Mouse (Mus musculus): ENCODE measurements around the gene Aff3.
A peak's percentile ranks its signal among the peaks of the same experiment; 100 is the strongest.

Gene Aff3

DNA sequence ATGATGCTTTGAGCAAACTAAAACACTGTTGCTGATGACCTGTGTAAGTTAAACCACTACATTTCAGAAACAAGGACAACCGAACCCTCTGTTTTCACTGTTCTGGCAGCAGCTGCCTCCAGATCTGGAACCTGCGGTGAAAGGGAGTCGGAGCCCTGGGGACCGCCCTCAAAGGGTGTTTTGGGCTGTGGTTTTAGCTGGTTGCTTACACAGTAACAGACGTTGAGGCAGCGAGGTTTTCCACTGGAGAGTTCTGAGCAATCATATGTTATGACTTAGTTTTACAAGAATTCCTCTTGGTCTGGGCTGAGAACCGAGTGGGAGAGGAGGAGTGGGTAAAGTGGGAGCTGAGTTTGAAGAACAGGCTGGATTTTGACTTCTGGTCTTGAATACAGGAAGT is 7.1 kb downstream of the Aff3 start:
- no peak for DNase-seq (ENCODE audit: low read depth)

DNA sequence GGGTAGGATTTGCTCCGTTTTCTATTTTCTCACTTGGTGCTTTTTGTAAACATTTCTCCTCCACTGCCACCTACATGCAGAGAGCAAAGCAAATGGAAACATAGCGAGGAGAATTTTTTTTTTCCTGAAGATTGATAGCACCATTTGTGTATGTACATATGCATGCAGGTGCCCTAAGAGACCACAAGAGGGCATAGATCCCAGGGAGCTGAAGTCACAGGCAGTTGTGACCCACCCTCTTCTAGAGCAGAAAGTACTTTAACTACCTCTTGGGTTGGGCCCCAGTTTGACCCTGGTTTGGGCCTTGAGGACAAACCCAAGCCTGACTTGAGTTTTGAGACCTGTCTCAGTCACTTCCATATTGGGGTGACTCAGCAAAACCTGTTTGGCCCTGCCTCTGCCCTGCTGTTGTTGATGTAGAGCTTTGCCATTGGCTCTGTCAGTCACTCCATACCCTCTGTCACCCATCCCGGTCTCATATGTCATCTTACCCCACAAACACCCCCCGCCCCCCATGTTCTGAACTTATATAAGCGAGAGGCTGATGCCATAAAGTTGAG is 9.7 kb downstream of the Aff3 start:
- no peak for DNase-seq (ENCODE audit: low read depth)

DNA sequence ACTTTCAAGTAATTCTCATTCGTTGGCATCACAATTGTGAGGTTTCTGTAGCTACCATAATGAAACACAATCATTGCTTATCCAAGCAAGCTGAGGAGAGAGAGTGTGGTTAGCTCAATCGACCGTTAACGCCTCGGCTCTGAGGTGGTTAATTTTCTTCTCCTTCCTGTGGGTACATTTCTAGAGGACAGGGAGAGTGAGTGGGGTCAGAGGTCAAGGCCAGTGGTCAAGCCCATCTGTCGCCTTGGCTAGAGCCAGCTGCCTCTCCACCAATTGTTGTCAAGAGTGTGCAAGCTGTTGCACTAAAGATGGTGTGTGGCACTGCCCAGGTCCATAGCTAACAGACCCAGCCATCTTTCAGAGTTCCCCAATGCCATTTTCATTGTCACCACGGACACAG is 14.7 kb downstream of the Aff3 start:
- DNase-seq (ENCODE audit: low read depth) = no peak

DNA sequence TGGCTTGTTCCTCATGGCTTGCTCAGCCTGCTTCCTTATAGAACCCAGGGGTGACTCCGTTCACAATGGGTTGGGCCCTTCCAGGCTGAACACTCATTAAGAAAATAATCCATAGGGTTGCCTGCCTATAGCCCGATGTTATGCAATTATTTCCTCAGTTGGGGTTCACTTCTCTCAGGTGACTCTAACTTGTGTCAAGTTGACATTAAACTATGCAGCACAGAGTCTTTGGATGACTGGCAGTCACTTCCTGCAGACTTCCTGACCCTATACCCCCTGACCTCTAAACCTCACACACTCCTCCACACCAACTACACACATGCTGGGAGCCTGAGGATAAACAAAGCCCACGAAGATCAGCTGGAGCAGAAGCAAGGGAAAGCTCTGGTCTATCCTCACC is 15.6 kb downstream of the Aff3 start:
- no peak for DNase-seq (ENCODE audit: low read depth)

DNA sequence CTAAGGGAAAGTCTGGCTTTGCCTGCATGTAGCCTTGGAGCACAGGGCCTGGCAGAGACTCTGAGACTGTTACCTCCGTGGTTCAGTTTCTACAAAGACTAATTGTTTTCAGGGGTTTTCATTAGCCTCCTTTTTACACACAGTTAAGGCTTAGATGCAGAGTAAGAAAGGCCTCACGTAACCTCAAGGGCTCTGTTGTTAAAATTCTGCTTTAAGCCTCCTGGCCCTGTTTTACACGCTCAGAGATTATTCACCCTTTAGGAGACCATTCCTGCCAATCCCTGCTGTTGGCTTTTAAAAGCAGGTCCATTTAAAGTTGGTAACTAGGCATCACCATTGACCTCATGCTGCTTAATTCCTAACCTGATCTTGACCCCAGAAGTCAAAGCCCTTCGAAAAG is 22.5 kb downstream of the Aff3 start:
- no peak for DNase-seq (ENCODE audit: low read depth)

DNA sequence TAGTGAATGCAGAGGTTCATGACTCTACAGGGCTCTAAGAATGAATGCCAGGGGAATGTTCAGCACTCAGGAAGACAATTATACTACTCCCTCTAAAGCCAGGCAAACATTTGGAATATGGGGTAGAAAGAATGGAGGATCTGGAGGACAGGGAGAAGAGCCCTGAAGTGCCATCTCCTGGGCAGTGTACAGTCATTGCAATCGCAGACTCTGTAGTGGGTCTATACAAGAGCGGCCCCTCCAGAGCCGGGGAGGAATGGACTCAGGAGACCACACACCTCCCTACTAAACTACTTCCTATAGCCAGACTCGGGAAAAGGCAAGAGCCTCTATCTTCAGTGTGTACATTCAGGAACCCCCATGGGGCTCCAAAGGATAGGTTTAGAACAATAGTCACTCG is 25.1 kb downstream of the Aff3 start:
- DNase-seq (ENCODE audit: low read depth) = no peak

DNA sequence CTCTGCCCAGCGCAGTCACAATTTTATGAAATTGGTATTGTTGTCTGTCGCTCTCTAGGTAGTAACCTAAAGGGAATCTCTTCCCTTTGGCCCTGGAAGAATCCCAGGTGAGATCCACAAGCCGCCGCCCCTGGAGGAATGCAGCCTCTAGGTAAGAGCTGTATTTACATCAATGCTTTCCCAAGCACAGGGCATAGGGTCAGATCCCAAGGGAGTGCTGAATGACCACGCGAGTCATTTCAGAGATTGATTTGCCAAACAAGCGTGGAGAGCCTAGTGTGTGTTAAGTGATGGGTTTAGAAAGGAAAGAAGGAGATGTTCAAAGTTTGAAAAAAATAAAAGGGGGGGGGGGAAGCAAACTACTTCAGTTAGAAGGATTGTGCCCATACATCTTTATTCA is 29.2 kb downstream of the Aff3 start:
- peak; percentile 26 for DNase-seq (ENCODE audit: low read depth)

DNA sequence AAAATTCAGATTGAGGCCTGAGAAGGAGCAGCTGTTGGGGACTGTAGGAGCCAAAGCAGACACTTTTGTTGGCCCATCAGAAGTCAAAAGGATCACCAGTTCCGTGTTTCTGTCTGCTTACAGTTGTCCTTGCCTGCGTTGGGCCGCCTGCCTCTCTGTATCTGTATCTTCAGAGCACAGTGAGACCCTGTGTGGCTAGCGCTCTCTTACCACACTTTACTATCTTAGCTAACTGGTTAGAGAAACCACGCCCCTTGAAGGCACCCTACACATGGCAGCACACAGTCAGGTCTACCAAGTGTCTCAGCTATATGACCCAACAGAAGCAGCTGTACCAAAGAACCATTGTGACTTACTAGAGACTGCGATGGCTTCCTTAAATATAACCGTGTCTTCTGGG is 30.7 kb downstream of the Aff3 start:
- DNase-seq (ENCODE audit: low read depth) = no peak

DNA sequence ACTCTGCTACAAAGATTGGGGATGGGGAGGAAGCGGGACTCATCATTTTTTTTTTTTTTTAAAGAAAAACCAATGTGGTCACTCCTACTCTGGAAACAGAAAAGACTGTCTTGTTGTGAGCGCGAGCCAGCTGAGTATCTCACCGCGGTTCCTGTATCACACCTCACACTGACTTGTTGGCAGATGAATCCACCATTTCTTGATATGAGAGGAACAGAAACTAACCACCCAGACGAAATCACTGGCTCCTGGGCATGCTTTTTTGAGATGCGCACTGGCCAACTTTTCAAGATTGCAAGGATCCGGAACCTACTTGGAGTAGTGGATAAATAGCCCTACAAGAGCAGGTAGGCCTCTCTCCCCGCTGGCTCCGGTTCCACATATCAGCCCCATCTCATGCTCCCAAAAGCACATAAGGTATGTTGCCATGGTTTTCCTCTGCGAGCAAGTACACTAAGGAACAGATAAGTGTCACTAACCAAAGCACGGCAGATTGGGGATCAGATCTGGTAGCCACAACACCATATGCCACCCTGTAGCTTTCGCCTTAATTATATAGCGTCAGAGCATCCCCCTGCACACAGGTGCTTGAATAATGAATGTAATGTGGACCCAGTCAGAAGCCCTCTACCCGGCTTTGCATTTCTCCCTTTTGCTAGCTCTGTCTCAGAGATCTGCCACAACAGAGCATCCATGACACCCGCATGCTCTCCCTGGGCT is 32.1 kb downstream of the Aff3 start:
- no peak for DNase-seq (ENCODE audit: low read depth)

DNA sequence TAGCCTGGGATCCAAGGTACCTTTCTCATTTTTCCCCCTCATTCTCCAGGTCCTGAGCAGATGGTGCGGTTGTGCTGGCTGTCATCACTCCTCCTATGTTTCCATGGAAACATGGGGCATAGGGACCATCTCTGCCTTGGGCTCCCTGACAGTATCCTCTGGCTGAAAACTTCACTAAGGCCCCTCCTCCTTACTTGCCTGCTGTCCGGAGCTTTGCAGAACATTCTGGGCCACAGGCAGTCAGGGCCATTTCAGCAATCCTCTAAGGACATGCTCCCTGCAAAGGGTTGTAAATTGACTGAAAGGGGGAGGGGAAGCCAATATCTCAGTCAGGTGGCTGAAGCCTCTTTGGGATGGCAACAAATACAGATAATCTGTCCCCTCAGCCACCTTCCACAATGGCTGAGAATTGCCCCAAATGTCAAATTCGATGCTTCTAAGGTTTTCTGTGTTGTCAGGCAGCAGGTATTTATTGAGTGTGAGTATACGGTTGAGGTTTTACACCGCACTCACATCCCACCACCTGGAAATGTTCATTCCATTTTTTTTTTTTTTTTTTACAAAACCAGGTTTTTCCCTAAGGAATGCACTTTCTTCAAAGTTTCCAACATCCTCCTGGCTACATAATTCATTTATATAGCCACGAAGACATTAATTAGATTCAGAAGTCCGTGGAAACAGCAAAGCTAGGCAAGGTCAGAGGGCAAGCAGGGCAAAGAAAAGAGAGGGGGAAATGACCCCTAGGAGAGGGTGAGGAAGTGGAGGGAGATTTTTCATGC is 33.1 kb downstream of the Aff3 start:
- no peak for DNase-seq (ENCODE audit: low read depth)

DNA sequence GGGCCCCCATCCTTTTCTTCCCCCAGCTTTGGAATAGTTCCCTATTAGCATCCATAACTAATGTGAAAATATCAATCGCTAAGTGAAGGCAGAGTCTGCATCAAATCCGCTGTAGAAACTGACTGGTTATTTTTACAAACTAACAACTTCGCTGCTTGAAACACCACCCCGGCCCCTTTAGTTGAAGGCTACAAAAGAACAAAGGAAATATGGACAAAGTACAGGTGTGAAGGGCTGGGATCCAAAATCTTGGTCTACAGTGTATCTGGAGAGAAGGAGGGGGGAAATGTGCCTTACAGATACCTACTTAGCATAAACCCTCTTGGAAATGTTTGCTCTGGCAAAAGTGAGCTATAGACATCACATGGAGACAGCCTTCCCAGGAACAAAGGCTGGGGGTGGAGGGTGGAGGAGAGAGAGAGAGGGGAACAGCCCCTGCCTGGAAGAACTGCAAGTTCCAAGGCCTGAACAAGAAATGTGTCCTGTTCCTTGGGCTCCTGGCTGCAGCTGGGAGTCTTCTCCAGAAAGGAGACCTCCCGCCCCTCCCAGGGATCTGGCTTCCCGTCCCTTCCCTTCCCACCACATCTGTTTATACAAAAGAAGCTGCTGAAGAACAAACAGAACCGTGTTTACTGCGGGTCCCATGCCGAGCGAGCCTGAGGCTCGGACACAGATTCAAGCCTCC is 35.7 kb downstream of the Aff3 start:
- no peak for DNase-seq (ENCODE audit: low read depth)

DNA sequence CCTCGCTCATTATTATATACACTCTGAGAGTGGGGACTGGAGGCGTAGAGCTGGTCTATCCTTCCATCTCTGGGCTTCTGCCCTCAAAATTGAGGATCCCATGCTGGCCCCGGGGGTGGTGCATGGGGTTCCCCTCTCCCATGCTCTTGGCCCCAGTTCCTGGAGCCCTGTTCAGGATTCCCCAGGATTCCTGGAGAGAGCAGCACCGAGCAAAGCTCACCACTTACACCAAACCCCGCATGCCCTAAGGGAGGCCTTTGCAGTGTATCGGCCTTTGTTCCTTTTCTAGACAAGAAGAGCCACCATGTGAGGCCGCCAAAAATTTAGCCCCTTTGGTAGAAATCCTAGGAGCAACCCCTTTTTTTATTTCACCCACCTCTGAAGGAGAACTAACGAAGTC is 36.3 kb downstream of the Aff3 start:
- DNase-seq (ENCODE audit: low read depth) = peak; percentile 20

DNA sequence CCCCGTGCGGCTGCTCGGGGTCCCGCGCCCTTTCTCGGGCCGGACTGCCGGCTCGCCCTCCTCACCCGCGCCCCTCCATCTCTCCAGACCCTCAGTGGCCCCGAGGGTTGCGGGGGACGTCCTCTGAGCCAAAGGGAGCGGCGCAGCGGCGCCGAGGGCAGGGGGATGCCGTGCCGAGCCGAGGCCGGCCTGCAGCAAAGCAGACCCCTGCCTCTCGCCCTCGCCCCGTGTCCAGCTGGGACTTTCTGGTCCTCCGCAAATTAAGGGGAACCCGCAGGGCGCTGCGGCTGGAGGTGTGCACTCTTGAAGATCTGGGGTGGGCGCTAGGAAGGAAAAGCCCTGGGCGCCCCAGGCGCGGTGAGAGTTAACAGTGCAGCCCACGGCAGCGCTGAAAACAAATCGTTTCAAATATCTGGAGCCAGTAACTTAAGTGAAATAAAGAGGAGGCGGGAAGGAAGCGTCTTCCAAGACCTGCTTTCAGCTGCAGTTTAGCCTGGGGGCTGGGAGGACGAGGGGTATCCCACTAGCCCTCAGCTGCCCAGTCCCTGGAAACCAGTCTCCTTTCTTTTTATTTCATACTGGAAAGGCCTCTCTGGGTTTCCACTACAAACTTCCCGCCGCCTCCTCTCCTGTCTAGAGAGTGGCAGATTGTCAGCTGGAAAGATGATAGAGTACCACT is 36.9 kb downstream of the Aff3 start:
- peak; percentile 22 for DNase-seq (ENCODE audit: low read depth)

DNA sequence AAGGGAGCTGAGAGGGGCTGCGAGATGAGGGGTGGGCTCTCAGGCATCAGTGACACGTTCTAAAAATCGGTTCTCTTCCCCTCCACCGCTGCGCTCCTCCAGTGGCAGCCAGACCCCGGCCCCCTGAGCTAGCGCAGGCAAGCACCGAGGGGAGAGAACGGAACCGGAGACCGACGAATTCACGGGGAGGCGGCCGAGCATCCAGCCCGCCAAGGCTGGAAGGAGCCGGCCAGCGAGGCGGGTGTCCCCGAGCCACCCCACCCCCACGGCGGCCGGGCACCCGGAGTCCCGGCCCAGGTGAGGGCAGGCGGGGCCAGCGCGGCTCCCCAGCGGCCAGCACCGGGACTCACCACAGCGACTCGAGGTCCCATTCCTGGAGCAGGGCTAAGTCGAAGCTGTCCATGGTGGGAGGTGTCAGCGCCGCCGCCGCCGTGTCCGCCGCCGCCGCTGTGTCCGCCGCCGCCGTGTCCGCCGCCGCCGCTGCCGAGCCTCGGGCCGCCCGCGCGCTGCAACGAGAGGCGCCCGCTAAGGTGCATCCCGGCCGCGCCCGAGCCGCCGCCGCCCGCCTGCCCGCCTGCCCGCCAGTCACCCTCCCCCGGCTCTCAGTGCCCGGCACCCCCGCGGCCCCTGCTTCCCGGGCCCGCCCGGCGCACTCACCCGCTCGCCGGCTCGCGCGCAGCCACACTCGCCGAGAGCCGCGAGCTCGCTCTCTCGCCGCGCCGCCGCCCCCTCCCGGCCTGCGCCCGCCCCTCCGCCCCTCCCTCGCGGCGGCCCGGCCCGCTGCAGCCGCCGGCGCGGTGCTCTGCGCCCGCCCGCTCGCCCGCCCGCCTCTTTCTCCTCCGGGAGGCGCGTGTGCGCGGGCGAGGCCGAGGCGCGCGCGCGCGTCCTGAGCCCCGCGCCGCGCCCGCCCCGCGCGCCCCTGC is 37.8 kb downstream of the Aff3 start:
- DNase-seq (ENCODE audit: low read depth) = peak; percentile 73

DNA sequence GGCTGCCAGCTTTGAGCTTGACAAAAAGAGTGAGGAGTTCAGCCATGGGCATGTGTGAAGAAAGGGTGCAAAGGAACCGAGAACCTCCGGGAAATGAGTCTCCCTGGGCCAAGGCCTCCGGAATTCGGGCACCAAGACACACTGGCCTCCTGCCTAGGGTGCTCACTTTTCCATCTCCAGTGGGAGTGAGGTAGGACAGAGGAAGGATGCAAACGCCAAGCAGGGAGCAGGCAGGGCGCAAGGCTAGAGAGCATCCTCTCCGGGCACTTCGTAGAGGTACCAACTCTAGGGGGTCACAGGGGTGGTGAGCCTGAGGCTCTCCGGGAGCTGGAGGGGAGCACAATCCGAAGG is 38.4 kb downstream of the Aff3 start:
- peak; percentile 10 for DNase-seq (ENCODE audit: low read depth)

DNA sequence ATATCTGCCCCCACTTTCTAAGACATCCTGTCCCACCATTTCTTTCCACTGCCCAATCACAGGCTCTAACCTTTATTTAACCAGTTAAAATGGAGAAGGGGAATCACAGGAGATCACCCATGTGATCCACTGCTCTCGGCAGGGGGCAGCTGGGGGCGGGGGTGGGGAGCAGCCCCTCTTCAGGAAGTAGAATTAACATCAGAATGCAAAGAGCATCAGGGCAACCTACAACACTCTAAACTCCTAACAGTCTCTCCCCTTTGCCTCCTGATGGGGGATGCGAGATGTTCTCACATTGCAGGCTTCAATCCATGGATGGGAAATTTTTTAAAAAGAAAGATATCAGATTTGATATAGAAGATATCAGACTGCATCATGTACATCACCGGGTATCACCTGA is 42.9 kb downstream of the Aff3 start:
- DNase-seq (ENCODE audit: low read depth) = no peak

DNA sequence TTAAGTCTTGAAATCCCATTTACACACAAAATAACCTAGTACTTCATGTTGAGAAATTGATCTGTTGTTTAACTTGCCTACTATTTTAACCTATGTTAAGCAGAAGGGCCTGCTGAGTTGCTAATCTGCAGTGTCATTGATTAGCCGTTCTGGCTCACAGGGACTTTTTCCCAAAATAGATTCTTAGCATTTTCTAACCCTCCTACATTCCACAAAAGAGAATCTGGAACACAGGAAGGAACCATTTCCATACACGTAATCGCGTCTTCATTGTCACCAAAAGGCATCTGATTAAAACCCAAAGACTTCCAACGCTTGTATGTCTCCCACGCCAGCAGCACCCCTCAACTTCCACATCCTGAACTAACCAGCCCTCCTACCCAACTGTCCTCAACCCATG is 44.4 kb downstream of the Aff3 start:
- no peak for DNase-seq (ENCODE audit: low read depth)

DNA sequence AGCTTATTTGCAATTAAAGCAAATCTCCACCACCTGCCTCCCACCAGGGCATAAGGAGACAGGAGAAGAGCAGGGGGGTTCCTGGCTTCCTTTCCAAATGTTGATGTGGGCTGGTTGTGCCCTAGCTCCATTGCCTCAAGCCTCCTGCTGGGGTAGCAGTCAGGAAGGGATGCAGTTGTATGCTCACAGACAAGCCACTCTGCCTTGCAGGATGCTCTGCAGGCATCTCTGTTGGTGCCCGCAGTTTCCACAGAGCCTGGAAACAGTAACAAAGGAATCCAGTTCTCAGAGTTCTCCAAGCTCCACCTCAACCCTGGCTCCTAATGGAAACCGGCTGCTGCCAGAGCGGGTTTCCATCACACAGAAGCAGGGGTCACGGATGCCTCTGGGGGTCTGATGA is 58.0 kb downstream of the Aff3 start:
- no peak for DNase-seq (ENCODE audit: low read depth)

DNA sequence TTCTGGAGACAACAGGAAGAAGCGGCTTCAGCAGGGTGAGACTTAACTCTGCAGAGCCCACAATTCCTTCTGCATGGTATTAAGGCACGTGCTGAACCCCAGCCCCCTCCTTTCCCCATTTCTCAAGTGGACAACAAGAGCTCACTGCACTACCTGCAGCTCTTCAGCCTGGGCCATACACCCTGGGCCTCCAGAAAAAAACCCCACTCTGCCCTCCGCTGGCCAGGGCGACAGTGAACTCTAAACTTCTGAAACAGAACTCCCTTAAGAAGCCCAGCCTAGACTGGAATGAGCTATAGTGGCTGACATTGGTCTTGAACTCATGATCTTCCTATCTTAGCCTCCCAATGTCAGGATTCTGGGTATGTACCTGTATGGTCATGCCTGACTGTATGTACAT is 59.3 kb downstream of the Aff3 start:
- DNase-seq (ENCODE audit: low read depth) = peak; percentile 18

DNA sequence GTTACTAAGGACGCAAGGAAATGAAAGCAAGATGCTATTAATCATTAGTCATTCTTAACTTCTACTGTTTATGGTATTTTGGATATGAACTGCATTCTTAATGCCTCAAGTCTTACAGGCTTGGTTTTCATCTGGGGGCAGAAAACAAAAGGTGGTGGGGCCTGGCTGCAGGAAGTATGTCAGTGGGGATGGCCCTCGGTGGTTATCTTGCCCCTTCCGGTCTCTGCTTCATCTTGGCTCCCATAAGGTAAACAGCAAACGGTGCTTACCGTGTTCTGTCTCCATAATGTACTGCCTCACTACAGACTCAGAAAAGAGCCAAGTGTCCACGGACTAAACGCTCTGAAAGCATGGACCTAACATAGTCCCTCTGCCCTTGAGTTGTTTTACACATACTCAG is 60.1 kb downstream of the Aff3 start:
- DNase-seq (ENCODE audit: low read depth) = no peak

DNA sequence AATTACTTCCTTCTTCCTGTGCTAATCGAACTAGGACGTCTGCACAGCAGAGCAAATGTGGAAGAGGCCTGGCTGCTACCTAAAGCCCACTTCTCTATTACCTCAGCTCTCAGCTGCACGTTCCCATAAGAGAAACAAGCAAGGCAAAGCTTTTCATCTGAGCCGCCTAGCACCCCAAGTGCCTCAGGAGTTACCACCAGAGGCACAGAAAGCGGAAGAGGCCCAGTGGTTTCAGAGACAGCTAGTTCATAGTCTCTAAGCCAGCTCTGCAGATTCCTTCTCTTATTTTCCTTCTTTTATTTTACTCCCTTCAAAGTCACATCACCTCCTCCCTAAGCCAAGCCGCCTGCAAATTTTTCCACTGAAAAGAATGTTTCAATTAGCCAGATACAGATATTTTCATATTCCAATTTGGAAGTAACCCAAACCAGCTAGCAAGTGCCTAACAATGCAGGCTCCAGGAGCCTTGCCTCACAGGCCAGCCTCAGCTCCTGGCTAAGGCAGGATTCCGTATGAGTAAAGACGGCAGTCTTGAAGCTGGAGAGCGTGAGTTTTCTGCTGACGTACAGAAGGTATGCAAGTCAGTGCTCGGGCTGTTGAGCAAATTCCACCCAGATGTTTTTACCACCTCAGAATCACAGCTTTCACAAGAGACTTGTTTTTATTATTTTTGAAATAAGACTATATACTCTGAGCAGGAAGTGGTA is 62.8 kb downstream of the Aff3 start:
- no peak for DNase-seq (ENCODE audit: low read depth)

Measured in NIH3T3 (cell line).